In genomic region chr12:111527643-111528281, GRCm38 (mm10) we compare ENCODE assay signal across 25 mouse cellular contexts. TPM values are rescaled to one million over a fixed set of nuclear protein-coding genes. Genes with fewer than 3 reads are reported as not detected.
DNase-seq lines count a peak whose midpoint lies in the region; ATAC-seq and TF ChIP-seq lines count a peak whose summit lies in the region.
"Had no signal": no experiment of that assay in that cellular context is flagged by ENCODE, and none has a peak within 500 bp of the region (broad histone marks: within the 10 kb centered on the region; RNA-seq: fewer than 3 reads in every experiment).

No protein-coding gene starts in this region.

- no peak for TF ChIP-seq CTCF in layer of hippocampus, adult 2 months (conservative IDR thresholded peaks at IDR 0.05)
- no peak for TF ChIP-seq CTCF in left cerebral cortex, adult 2 months (IDR thresholded peaks at IDR 0.05)

- DNase-seq in layer of hippocampus, adult 2 months (ENCODE audit: low spot score in 2 of 2), result peak in 1 of 2 experiments; percentile 37
- DNase-seq in layer of hippocampus, postnatal 14 days (ENCODE audit: low spot score in 2 of 2), result no peak
- DNase-seq in left cerebral cortex, adult 2 months (ENCODE audit: extremely low spot score in 1 of 2, low spot score in 2 of 2), result peak in 1 of 2 experiments; percentile 50
- peak; percentile 55 to 82 for DNase-seq in right cerebral cortex, postnatal 10 days (ENCODE audit: low spot score in 2 of 2)
- DNase-seq in kidney, postnatal 25 days, result no peak
- DNase-seq in embryo, embryonic 9.5 days (ENCODE audit: extremely low spot score), result no peak
- DNase-seq: adrenal gland, postnatal 36 days; cerebellum, adult 18-20 months; cerebellum, postnatal 36 days; heart, adult 18-20 months; heart, postnatal 4 days; kidney, adult 11 months; kidney, postnatal 14 days; liver, embryonic 13.5 days; lung, embryonic 14.5 days had no signal

- intact Hi-C loops in left cerebral cortex, adult 2 months (cut with DNase I), result loop anchor here (2.0 kb wide), 1 partner anchor 23 kb away; no protein-coding TSS in a partner anchor

- H3K27ac ChIP-seq in layer of hippocampus, adult 2 months, result peak overlapping the region; percentile 48; the same call in 1 of the 2 replicates
- H3K27ac ChIP-seq in left cerebral cortex, adult 2 months, result peak overlapping the region; percentile 83
- H3K27ac ChIP-seq: embryonic facial prominence, embryonic 10.5 days; limb, embryonic 13.5 days; liver, embryonic 13.5 days; macrophage; midbrain, embryonic 10.5 days had no signal

- H3K4me3 ChIP-seq in layer of hippocampus, adult 2 months, result no peak overlapping the region
- H3K4me3 ChIP-seq in left cerebral cortex, adult 2 months, result no peak overlapping the region
- H3K4me3 ChIP-seq: embryonic facial prominence, embryonic 10.5 days; limb, embryonic 13.5 days; liver, embryonic 13.5 days; midbrain, embryonic 10.5 days had no signal

- ATAC-seq in frontal cortex, adult (ENCODE audit: low TSS enrichment), result peak; percentile 87
- ATAC-seq in inflammation-experienced regulatory T-cells, adult 6 months, result no peak
- ATAC-seq: activated CD4-positive, CD25-positive, alpha-beta regulatory T cell, adult 4 months; CD4-positive, CD25-positive, alpha-beta regulatory T cell, adult 4 months; hindbrain, embryonic 16.5 days had no signal

RNA-seq across cellular contexts. Expression of gene Eif5, which starts 10.1 kb away (rescaled TPM):
- total RNA-seq in layer of hippocampus, adult 2 months (2021), result 100 to 1,000 TPM; 253 to 260 TPM
- 100 to 1,000 TPM; 218 to 276 TPM for total RNA-seq in layer of hippocampus, postnatal 14 days (2021)
- total RNA-seq in left cerebral cortex, adult 2 months (2021), result 100 to 1,000 TPM; 241 to 276 TPM
- polyA plus RNA-seq in inflammation-experienced regulatory T-cells, adult 6 months (2017; shearing (Covaris generic)), result 100 to 1,000 TPM in 2 of 3 experiments, 10 to 100 TPM in 1; 80.7 to 196 (median 189) TPM

RNA-seq across cellular contexts. Expression of gene Gm266, which starts 42.1 kb away (rescaled TPM):
- 1 to 10 TPM; 5.2 to 6.1 TPM for total RNA-seq in layer of hippocampus, adult 2 months (2021)
- total RNA-seq in layer of hippocampus, postnatal 14 days (2021), result 1 to 10 TPM; 5.2 to 6.3 TPM
- total RNA-seq in left cerebral cortex, adult 2 months (2021), result 1 to 10 TPM; 3.1 to 3.3 TPM
- not detected for polyA plus RNA-seq in inflammation-experienced regulatory T-cells, adult 6 months (2017; shearing (Covaris generic))
- total RNA-seq: heart, adult 18-20 months; monocyte, adult 5-6 weeks had no signal
- polyA plus RNA-seq: activated CD4-positive, CD25-positive, alpha-beta regulatory T cell, adult 4 months; CD4-positive, CD25-positive, alpha-beta regulatory T cell, adult 4 months; macrophage had no signal

RNA-seq across cellular contexts. Expression of gene Mark3, which starts 46.6 kb away (rescaled TPM):
- total RNA-seq in layer of hippocampus, adult 2 months (2021), result 100 to 1,000 TPM; 108 to 110 TPM
- total RNA-seq in layer of hippocampus, postnatal 14 days (2021), result 100 to 1,000 TPM; 126 to 133 TPM
- total RNA-seq in left cerebral cortex, adult 2 months (2021), result 100 to 1,000 TPM; 102 TPM
- polyA plus RNA-seq in inflammation-experienced regulatory T-cells, adult 6 months (2017; shearing (Covaris generic)), result 10 to 100 TPM; 16.4 to 45.8 (median 41.1) TPM

Comparison
In these comparisons a context has a peak if more than half of its experiments do, and no peak if none do; other contexts are left out.
1. DNase-seq: peak in right cerebral cortex, postnatal 10 days (2 of 2); none in layer of hippocampus, postnatal 14 days (0 of 2), kidney, postnatal 25 days (0 of 2) and embryo, embryonic 9.5 days (single experiment).